Mouse (Mus musculus): Measurements from ENCODE around the gene Psg26. TPM values are rescaled to one million over a fixed set of nuclear protein-coding genes. Genes with fewer than 3 reads are reported as not detected.

The Psg26 gene
- polyA plus RNA-seq (2012; rRNA removed), result not detected in 2 replicates

GRCm38 (mm10) chr7:18484077-18484476 is at the start of gene Psg26:
Gene Psg26 (minus strand): TSS chr7:18484177.

GRCm38 (mm10) chr7:18532169-18532568 is 48.2 kb upstream of the Psg26 start, which contains the start of gene Psg25:
Gene Psg25 (minus strand): TSS chr7:18532269.

GRCm38 (mm10) chr7:18431941-18432340 is 52.0 kb downstream of the Psg26 start, which contains the start of gene Psg28:
Gene Psg28 (minus strand): TSS chr7:18432041.

Other genes starting within 250 kb of the Psg26 start
- not detected in 2 replicates for gene Mill1, start 238.8 kb downstream of the Psg26 start, polyA plus RNA-seq (2012; rRNA removed)
- 0.17 TPM in 1 of 2 replicates, not detected in the other for gene Psg18, start 129.2 kb downstream of the Psg26 start, polyA plus RNA-seq (2012; rRNA removed)
- gene Psg28, start 52.1 kb downstream of the Psg26 start, polyA plus RNA-seq (2012; rRNA removed), result 0.17 TPM in 1 of 2 replicates, not detected in the other
- 0.02 TPM in 1 of 2 replicates, not detected in the other for gene Psg25, start 48.1 kb upstream of the Psg26 start, polyA plus RNA-seq (2012; rRNA removed)
- gene Psg27, start 83.1 kb upstream of the Psg26 start, polyA plus RNA-seq (2012; rRNA removed), result 0.17 TPM in 1 of 2 replicates, not detected in the other
- gene Psg23, start 132.3 kb upstream of the Psg26 start, polyA plus RNA-seq (2012; rRNA removed), result 0.04 and 0.35 TPM in 2 replicates
- gene Psg21, start 172.5 kb upstream of the Psg26 start, polyA plus RNA-seq (2012; rRNA removed), result 0.37 TPM in 1 of 2 replicates, not detected in the other
- gene Psg20, start 202.0 kb upstream of the Psg26 start, polyA plus RNA-seq (2012; rRNA removed), result not detected in 2 replicates
- gene Psg22, start 233.9 kb upstream of the Psg26 start, polyA plus RNA-seq (2012; rRNA removed), result not detected in 2 replicates

All from central nervous system, embryonic 11.5 days (tissue).